Mouse (Mus musculus): ENCODE measurements around the gene Mmp25.

- TF ChIP-seq ZC3H11A (IDR thresholded peaks at IDR 0.05; ENCODE audit: borderline replicate concordance, low read depth, low read length) = no peak
- TF ChIP-seq ZNF384 (IDR thresholded peaks at IDR 0.05; ENCODE audit: low read depth, low read length) = no peak
- TF ChIP-seq MAFK (IDR thresholded peaks at IDR 0.05; ENCODE audit: insufficient read depth, low read depth, low read length) = no peak
- TF ChIP-seq HCFC1 (IDR thresholded peaks at IDR 0.05; ENCODE audit: borderline replicate concordance, insufficient read depth, low read length) = no peak
Measured at GRCm38 (mm10) chr17:23682530-23682929, 37.5 kb upstream of the Mmp25 start.

Data from ES-E14 (cell line).